In genomic region chr8:56304595-56304994, GRCm38 (mm10) we compare ENCODE assay signal across 15 mouse cellular contexts.
"Had no signal": no experiment of that assay in that cellular context is flagged by ENCODE, and none has a peak within 500 bp of the region (broad histone marks: within the 10 kb centered on the region; RNA-seq: fewer than 3 reads in every experiment).

No protein-coding gene starts in this region.

- ATAC-seq: midbrain, embryonic 15.5 days had no signal

- H3K9me3 ChIP-seq: limb, embryonic 13.5 days; liver, embryonic 13.5 days; megakaryocyte, embryonic 14.5 days; midbrain, embryonic 15.5 days; neural tube, embryonic 12.5 days had no signal

- H3K4me2 ChIP-seq: hindbrain, embryonic 14.5 days; limb, embryonic 13.5 days; liver, embryonic 13.5 days; midbrain, embryonic 11.5 days; midbrain, embryonic 15.5 days; neural tube, embryonic 12.5 days had no signal

- H3K36me3 ChIP-seq: limb, embryonic 13.5 days; liver, embryonic 13.5 days; midbrain, embryonic 15.5 days; neural tube, embryonic 12.5 days had no signal

- H3K9ac ChIP-seq: hindbrain, embryonic 14.5 days; limb, embryonic 13.5 days; liver, embryonic 13.5 days; midbrain, embryonic 15.5 days; neural tube, embryonic 12.5 days had no signal

- H3K27ac ChIP-seq: hindbrain, embryonic 14.5 days; kidney, postnatal 0 days; limb, embryonic 13.5 days; liver, embryonic 13.5 days; macrophage; midbrain, embryonic 15.5 days; neural tube, embryonic 12.5 days had no signal

- H3K4me3 ChIP-seq: limb, embryonic 13.5 days; liver, embryonic 13.5 days; megakaryocyte, embryonic 14.5 days; midbrain, embryonic 15.5 days; neural tube, embryonic 12.5 days had no signal

- H3K27me3 ChIP-seq: limb, embryonic 13.5 days; liver, embryonic 13.5 days; megakaryocyte, embryonic 14.5 days; midbrain, embryonic 15.5 days; neural tube, embryonic 12.5 days had no signal

- H3K4me1 ChIP-seq: limb, embryonic 13.5 days; liver, embryonic 13.5 days; megakaryocyte, embryonic 14.5 days; midbrain, embryonic 15.5 days; neural tube, embryonic 12.5 days had no signal

- DNase-seq: kidney, adult 11 months; kidney, adult 9 months; kidney, postnatal 36 days; left cerebral cortex, postnatal 4 days; liver, embryonic 13.5 days; spleen, adult 18-20 months; thymus, postnatal 36 days had no signal
